In genomic region chr15:102511285-102511833, GRCm38 (mm10) we compare ENCODE assay signal across 8 mouse cellular contexts. TPM values are rescaled to one million over a fixed set of nuclear protein-coding genes. Genes with fewer than 3 reads are reported as not detected.
DNase-seq lines count a peak whose midpoint lies in the region; ATAC-seq and TF ChIP-seq lines count a peak whose summit lies in the region.
"Had no signal": no experiment of that assay in that cellular context is flagged by ENCODE, and none has a peak within 500 bp of the region (broad histone marks: within the 10 kb centered on the region; RNA-seq: fewer than 3 reads in every experiment).

No protein-coding gene starts in this region.

- H3K9me3 ChIP-seq in lung, embryonic 14.5 days (ENCODE audit: low read depth, low read length), result no peaks in the 10 kb centered on the region
- H3K9me3 ChIP-seq in forebrain, embryonic 14.5 days (replicated peaks; ENCODE audit: control insufficient read depth, low read length), result no peaks in the 10 kb centered on the region
- no peaks in the 10 kb centered on the region for H3K9me3 ChIP-seq in limb, embryonic 15.5 days
- no peaks in the 10 kb centered on the region for H3K9me3 ChIP-seq in stomach, embryonic 15.5 days

- H3K4me3 ChIP-seq in lung, embryonic 14.5 days (ENCODE audit: low read depth, low read length), result peak overlapping the region; percentile 49
- peak overlapping the region; percentile 57 for H3K4me3 ChIP-seq in forebrain, embryonic 14.5 days (ENCODE audit: low read depth, low read length)
- H3K4me3 ChIP-seq in limb, embryonic 15.5 days, result peak overlapping the region; percentile 64
- peak overlapping the region; percentile 70 for H3K4me3 ChIP-seq in stomach, embryonic 15.5 days (replicated peaks)

- H3K27me3 ChIP-seq in lung, embryonic 14.5 days (ENCODE audit: insufficient read depth, low read length), result no peaks in the 10 kb centered on the region
- no peaks in the 10 kb centered on the region for H3K27me3 ChIP-seq in forebrain, embryonic 14.5 days (replicated peaks; ENCODE audit: control insufficient read depth, insufficient read depth, low read length)
- no peaks in the 10 kb centered on the region for H3K27me3 ChIP-seq in limb, embryonic 15.5 days
- no peaks in the 10 kb centered on the region for H3K27me3 ChIP-seq in stomach, embryonic 15.5 days (replicated peaks)

- intact Hi-C loops in gastrocnemius, postnatal 14 days (cut with DNase I; ENCODE audit: low total_unique reads), result no loop called here
- intact Hi-C loops in left cerebral cortex, postnatal 14 days (cut with DNase I), result loop anchor here (5.0 kb wide), 1 partner anchor 39 kb away; the partner anchor contains the start of gene Pcbp2

- ATAC-seq in lung, embryonic 14.5 days (ENCODE audit: insufficient read depth), result no peak
- ATAC-seq in forebrain, embryonic 14.5 days, result no peak
- ATAC-seq in limb, embryonic 15.5 days (ENCODE audit: insufficient number of reproducible peaks, low FRiP score, low TSS enrichment, low read depth), result no peak
- ATAC-seq in stomach, embryonic 15.5 days (ENCODE audit: insufficient read depth, low FRiP score, low read depth), result no peak

- 0 out of 2 replicates have a peak overlapping the region, but pooled peaks have one; percentile 49 for H3K9ac ChIP-seq in lung, embryonic 14.5 days
- peak overlapping the region; percentile 66; the same call in 1 of the 2 replicates for H3K9ac ChIP-seq in forebrain, embryonic 14.5 days (ENCODE audit: low read length)
- H3K9ac ChIP-seq in limb, embryonic 15.5 days, result peak overlapping the region; percentile 1; the same call in 1 of the 2 replicates
- no peak overlapping the region for H3K9ac ChIP-seq in stomach, embryonic 15.5 days

- peak overlapping the region; percentile 77 for H3K4me2 ChIP-seq in lung, embryonic 14.5 days
- H3K4me2 ChIP-seq in forebrain, embryonic 14.5 days (ENCODE audit: low read length), result peak overlapping the region; percentile 82
- peak overlapping the region; percentile 87 for H3K4me2 ChIP-seq in limb, embryonic 15.5 days
- H3K4me2 ChIP-seq in stomach, embryonic 15.5 days, result peak overlapping the region; percentile 95

- 11% methylated on average over 6 of the region's 6 CpGs for WGBS in lung, embryonic 14.5 days
- 14% methylated on average over 6 of the region's 6 CpGs for WGBS in forebrain, embryonic 14.5 days
- WGBS in limb, embryonic 15.5 days, result 10% methylated on average over 6 of the region's 6 CpGs
- WGBS in stomach, embryonic 15.5 days, result 11% methylated on average over 6 of the region's 6 CpGs

- peaks cover 17% of the 10 kb centered on the region for H3K4me1 ChIP-seq in lung, embryonic 14.5 days (ENCODE audit: insufficient read depth)
- H3K4me1 ChIP-seq in forebrain, embryonic 14.5 days (ENCODE audit: control insufficient read depth, insufficient read depth, low read length), result peaks cover 40% of the 10 kb centered on the region
- H3K4me1 ChIP-seq in limb, embryonic 15.5 days, result peaks cover 42% of the 10 kb centered on the region
- peaks cover 36% of the 10 kb centered on the region for H3K4me1 ChIP-seq in stomach, embryonic 15.5 days

- H3K36me3 ChIP-seq in lung, embryonic 14.5 days (ENCODE audit: insufficient read depth), result peaks cover 7% of the 10 kb centered on the region; the same call in 1 of the 2 replicates
- H3K36me3 ChIP-seq in forebrain, embryonic 14.5 days (ENCODE audit: control insufficient read depth, insufficient read depth, low read length), result peaks cover 15% of the 10 kb centered on the region
- H3K36me3 ChIP-seq in limb, embryonic 15.5 days, result no peaks in the 10 kb centered on the region
- H3K36me3 ChIP-seq in stomach, embryonic 15.5 days, result no peaks in the 10 kb centered on the region

- TF ChIP-seq CTCF in lung, embryonic 14.5 days (IDR thresholded peaks at IDR 0.05; ENCODE audit: low read depth), result no peak

- no peak for DNase-seq in lung, embryonic 14.5 days
- DNase-seq in lung, postnatal 10 days, result no peak
- DNase-seq in forebrain, embryonic 14.5 days (ENCODE audit: low spot score), result no peak
- DNase-seq in gastrocnemius, postnatal 14 days, result no peak
- DNase-seq in left cerebral cortex, postnatal 14 days (ENCODE audit: low spot score in 2 of 2), result no peak

- peak overlapping the region; percentile 77; the same call in 1 of the 2 replicates for H3K27ac ChIP-seq in lung, embryonic 14.5 days (ENCODE audit: low read depth)
- H3K27ac ChIP-seq in forebrain, embryonic 14.5 days (ENCODE audit: low read depth, low read length), result peak overlapping the region; percentile 86
- peak overlapping the region; percentile 82 for H3K27ac ChIP-seq in limb, embryonic 15.5 days
- H3K27ac ChIP-seq in stomach, embryonic 15.5 days, result peak overlapping the region; percentile 87

RNA-seq across cellular contexts. Expression of gene Map3k12, which starts 5.5 kb away (rescaled TPM):
- polyA plus RNA-seq in lung, embryonic 14.5 days (2014; fragmentation: Nextera tagmentation; extraction: Ambion mirVana), result 13.2 and 13.9 TPM in 2 replicates
- 28.6 and 36.9 TPM in 2 replicates for polyA plus RNA-seq in forebrain, embryonic 14.5 days (2014; fragmentation: Nextera tagmentation; extraction: Ambion mirVana)
- 16.7 and 17.9 TPM in 2 replicates for polyA plus RNA-seq in limb, embryonic 15.5 days (2015; fragmentation: Nextera tagmentation; extraction: Ambion mirVana)
- polyA plus RNA-seq in stomach, embryonic 15.5 days (2015; fragmentation: Nextera tagmentation; extraction: Ambion mirVana), result 13.4 and 15.5 TPM in 2 replicates
- total RNA-seq in gastrocnemius, postnatal 14 days (2021), result 1 to 10 TPM; 3.1 TPM
- total RNA-seq in left cerebral cortex, postnatal 14 days (2021), result 10 to 100 TPM; 93.7 to 94.0 TPM

RNA-seq across cellular contexts. Expression of gene Tarbp2, which starts 6.6 kb away (rescaled TPM):
- 74.5 and 81.2 TPM in 2 replicates for polyA plus RNA-seq in lung, embryonic 14.5 days (2014; fragmentation: Nextera tagmentation; extraction: Ambion mirVana)
- polyA plus RNA-seq in forebrain, embryonic 14.5 days (2014; fragmentation: Nextera tagmentation; extraction: Ambion mirVana), result 83.9 and 90.7 TPM in 2 replicates
- 81.0 and 88.5 TPM in 2 replicates for polyA plus RNA-seq in limb, embryonic 15.5 days (2015; fragmentation: Nextera tagmentation; extraction: Ambion mirVana)
- 87.3 and 92.0 TPM in 2 replicates for polyA plus RNA-seq in stomach, embryonic 15.5 days (2015; fragmentation: Nextera tagmentation; extraction: Ambion mirVana)
- 10 to 100 TPM; 37.9 to 40.2 TPM for total RNA-seq in gastrocnemius, postnatal 14 days (2021)
- total RNA-seq in left cerebral cortex, postnatal 14 days (2021), result 10 to 100 TPM; 32.4 to 34.2 TPM

RNA-seq across cellular contexts. Expression of gene Gm10337, which starts 7.8 kb away (rescaled TPM):
- polyA plus RNA-seq in lung, embryonic 14.5 days (2014; fragmentation: Nextera tagmentation; extraction: Ambion mirVana), result not detected in 2 replicates
- polyA plus RNA-seq in forebrain, embryonic 14.5 days (2014; fragmentation: Nextera tagmentation; extraction: Ambion mirVana), result 13.4 TPM in 1 of 2 replicates, not detected in the other
- 3.6 and 7.7 TPM in 2 replicates for polyA plus RNA-seq in limb, embryonic 15.5 days (2015; fragmentation: Nextera tagmentation; extraction: Ambion mirVana)
- polyA plus RNA-seq in stomach, embryonic 15.5 days (2015; fragmentation: Nextera tagmentation; extraction: Ambion mirVana), result 5.0 and 8.1 TPM in 2 replicates
- not detected for total RNA-seq in gastrocnemius, postnatal 14 days (2021)
- not detected for total RNA-seq in left cerebral cortex, postnatal 14 days (2021)
- polyA plus RNA-seq: liver, embryonic 16.5 days had no signal

RNA-seq across cellular contexts. Expression of gene Npff, which starts 13.4 kb away (rescaled TPM):
- polyA plus RNA-seq in lung, embryonic 14.5 days (2014; fragmentation: Nextera tagmentation; extraction: Ambion mirVana), result 1.9 and 2.9 TPM in 2 replicates
- 1.3 and 1.4 TPM in 2 replicates for polyA plus RNA-seq in forebrain, embryonic 14.5 days (2014; fragmentation: Nextera tagmentation; extraction: Ambion mirVana)
- 2.1 and 2.7 TPM in 2 replicates for polyA plus RNA-seq in limb, embryonic 15.5 days (2015; fragmentation: Nextera tagmentation; extraction: Ambion mirVana)
- 2.7 TPM in 2 replicates for polyA plus RNA-seq in stomach, embryonic 15.5 days (2015; fragmentation: Nextera tagmentation; extraction: Ambion mirVana)
- total RNA-seq in gastrocnemius, postnatal 14 days (2021), result 1 to 10 TPM; 1.4 to 1.7 TPM
- 1 to 10 TPM; 1.6 to 3.7 TPM for total RNA-seq in left cerebral cortex, postnatal 14 days (2021)

RNA-seq across cellular contexts. Expression of gene Pcbp2, which starts 41.0 kb away (rescaled TPM):
- 280 and 281 TPM in 2 replicates for polyA plus RNA-seq in lung, embryonic 14.5 days (2014; fragmentation: Nextera tagmentation; extraction: Ambion mirVana)
- polyA plus RNA-seq in forebrain, embryonic 14.5 days (2014; fragmentation: Nextera tagmentation; extraction: Ambion mirVana), result 187 and 226 TPM in 2 replicates
- 201 and 221 TPM in 2 replicates for polyA plus RNA-seq in limb, embryonic 15.5 days (2015; fragmentation: Nextera tagmentation; extraction: Ambion mirVana)
- polyA plus RNA-seq in stomach, embryonic 15.5 days (2015; fragmentation: Nextera tagmentation; extraction: Ambion mirVana), result 182 and 192 TPM in 2 replicates
- 100 to 1,000 TPM; 382 to 414 TPM for total RNA-seq in gastrocnemius, postnatal 14 days (2021)
- total RNA-seq in left cerebral cortex, postnatal 14 days (2021), result 100 to 1,000 TPM; 436 to 453 TPM
